Mouse (Mus musculus): ENCODE measurements around the gene Gm17019.
"Not testable (repeated sequence)": the region's sequence is repeated elsewhere in the genome, so short reads cannot be mapped to it uniquely, and the experiment has no call there.

Gm17019 gene

DNA sequence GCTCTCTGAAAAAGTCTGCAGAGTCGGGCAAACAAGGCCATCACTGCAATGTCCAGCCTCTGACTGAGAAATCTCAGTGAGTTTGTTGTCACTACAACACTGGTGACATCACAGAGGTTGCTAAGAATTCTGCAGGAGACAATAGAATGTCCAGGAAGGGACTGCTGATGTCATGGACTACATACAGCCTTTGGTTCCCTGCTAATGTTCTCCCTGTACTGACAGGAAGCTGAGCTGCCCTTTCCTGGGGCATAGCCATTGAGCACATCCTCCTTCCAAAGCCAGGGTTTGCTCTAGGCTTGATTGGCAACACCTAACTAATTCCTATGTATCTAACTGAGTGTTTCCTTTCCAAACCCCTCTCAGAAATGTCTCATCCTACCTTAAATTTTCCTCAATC is at the start of gene Gm17019:
Gene Gm17019 (minus strand): TSS at position 101 of the 400 bp plus-strand sequence.
- DNase-seq (ENCODE audit: inconsistent age in 2 of 2, low spot score in 1 of 2), result peak in 1 of 2 experiments; percentile 35

DNA sequence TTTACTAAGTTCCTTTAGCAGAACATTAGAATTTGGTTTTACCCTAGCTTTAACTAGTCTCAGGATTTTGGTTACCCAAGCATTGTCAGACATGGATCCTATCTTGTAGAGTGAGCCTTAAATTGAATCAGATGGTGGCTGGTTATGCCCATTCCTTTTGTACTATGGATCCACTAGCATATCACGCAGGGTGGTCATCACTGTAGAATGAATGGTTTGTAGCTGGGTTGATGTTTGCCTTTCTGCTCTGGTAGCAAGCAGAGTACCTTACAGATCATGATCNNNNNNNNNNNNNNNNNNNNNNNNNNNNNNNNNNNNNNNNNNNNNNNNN is 29.6 kb upstream of the Gm17019 start:
- peak in 1 of 2 experiments; percentile 11 for DNase-seq (ENCODE audit: inconsistent age in 2 of 2, low spot score in 1 of 2)

DNA sequence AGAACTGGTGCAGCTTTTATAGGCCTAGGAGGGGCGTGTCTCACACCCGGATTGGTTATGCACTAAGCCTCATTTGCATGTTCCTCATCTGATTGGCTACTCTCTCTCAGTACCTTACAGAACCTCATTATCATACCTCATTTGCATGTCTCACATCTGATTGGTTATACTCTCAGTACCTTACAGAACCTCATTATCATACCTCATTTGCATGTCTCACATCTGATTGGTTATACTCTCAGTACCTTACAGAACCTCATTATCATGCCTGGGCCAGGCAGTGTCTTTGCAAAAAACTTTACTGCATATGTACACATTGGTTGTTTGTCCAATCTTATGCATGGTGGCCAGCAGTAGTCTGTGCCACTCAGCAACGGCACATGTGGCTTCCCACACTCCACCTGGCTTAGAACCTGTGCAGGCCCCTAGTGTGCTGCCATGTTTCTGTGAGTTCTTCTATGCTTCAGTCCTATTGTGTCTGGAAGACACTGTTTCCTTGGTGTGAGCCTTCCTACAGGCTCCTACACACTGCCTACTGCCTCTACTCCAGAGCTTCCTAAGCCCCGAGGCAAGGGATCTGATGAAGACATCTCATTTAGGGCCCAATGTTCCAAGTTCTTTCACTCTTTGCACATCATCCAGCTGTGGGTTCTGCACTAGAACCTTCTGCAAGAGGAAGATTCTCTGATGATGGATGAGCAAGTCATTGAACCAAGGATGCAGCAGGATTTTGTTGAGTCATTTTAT is 29.0 kb upstream of the Gm17019 start:
- peak in 1 of 2 experiments; percentile 10 for DNase-seq (ENCODE audit: inconsistent age in 2 of 2, low spot score in 1 of 2)

DNA sequence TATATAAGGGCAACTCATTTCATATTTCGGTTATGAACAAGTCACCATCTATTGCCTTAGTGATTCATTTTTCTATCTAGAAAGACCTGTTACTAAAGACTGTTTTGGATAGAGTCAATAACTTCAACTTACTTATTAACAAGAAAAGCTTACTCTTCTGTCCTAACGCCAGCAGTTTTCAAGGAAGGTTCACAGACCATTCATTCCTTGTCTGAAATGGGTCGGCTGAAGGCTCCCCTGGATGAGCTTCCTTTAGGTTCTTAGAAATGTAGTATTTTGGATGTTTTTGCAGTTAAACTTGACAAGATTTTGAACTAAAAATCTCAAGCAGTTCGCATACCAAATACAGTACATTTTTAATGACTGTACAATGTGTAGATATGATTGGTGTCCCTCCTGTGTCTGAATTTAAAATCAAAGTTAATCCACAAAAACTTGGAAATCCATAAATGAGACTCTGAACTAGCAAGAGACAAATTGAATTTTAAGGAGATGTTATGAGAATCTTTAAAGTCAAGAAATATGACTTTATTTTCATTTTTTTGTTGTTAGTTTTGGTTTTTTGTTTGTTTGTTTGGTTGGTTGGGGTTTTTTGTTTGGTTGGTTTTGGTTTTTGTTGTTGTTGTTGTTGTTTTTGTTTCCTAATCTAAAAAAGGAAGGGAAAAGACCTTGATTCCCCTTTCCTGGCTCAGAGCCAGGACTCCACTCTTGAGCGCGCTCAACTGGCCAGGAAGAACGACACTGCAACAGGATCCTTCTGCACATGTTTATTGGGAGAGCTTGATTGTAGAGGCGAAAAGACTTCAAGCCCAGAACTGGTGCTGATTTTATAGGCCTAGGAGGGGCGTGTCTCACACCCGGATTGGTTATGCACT is 21.6 kb upstream of the Gm17019 start:
- peak in 1 of 2 experiments; percentile 22 for DNase-seq (ENCODE audit: inconsistent age in 2 of 2, low spot score in 1 of 2)

DNA sequence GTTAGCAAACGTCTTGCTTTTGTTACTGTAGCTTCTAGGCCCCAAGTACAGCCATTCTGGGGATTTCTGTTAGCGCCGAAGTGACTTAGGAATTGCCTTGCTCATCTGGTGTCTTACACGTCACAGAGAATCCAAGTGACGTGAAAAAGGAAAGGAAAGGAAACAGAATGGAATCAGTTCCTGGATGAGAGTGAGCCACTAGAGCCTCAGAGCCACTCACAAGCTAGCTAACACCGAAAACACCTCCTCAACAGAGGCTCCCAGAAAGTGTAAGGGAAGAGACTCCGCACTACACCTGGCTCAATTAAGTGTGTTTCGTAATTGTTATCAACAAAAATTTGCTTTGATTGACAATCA is 20.8 kb upstream of the Gm17019 start:
- DNase-seq (ENCODE audit: inconsistent age in 2 of 2, low spot score in 1 of 2), result peak in 1 of 2 experiments; percentile 15

DNA sequence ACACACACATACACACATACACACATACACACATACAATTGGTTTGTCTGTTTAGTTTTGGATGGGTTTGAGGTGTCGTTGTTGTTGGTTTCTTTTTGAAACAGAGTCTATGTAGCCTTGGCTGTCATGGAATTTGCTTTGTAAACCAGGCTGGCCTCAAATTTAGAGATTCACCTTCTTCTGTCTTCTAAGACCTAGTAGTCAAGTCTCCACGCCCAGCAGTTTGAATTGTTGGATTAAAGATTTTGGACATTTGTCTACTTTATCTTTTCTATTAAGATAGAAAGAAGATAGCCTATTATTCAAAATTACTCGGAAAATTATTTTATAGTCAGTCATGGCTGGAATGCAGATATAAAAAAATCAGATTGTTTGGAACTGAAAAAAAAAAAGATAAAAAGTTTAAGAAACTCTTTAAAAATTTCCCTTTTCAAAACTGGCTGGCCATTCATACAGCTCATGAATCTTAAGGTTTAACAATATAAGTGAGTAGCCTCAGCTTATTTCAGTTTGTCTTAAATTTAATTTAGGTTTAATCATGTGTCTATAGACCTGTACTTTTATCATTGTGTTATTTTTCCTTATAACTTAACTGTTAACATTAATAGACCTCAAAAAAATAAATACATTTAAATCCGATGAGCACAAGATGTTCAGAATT is 20.3 kb upstream of the Gm17019 start:
- peak in 1 of 2 experiments; percentile 15 for DNase-seq (ENCODE audit: inconsistent age in 2 of 2, low spot score in 1 of 2)

DNA sequence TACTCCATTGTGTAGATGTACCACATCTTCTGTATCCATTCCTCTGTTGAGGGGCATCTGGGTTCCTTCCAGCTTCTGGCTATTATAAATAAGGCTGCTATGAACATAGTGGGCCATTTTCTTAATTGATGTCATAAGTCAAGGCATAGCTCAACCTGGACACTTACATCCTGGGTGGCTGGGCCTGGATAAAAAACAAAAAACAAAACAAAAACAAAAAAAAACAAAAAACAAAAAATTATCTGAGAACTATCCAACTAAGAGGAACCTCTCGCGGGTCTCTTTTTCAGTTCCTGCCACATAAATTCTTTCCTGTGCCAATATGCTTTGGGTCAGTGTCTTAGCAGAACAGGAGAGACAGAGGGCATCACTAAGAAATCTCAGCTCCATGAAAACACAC is 18.0 kb upstream of the Gm17019 start:
- DNase-seq (ENCODE audit: inconsistent age in 2 of 2, low spot score in 1 of 2), result not testable (repeated sequence)

DNA sequence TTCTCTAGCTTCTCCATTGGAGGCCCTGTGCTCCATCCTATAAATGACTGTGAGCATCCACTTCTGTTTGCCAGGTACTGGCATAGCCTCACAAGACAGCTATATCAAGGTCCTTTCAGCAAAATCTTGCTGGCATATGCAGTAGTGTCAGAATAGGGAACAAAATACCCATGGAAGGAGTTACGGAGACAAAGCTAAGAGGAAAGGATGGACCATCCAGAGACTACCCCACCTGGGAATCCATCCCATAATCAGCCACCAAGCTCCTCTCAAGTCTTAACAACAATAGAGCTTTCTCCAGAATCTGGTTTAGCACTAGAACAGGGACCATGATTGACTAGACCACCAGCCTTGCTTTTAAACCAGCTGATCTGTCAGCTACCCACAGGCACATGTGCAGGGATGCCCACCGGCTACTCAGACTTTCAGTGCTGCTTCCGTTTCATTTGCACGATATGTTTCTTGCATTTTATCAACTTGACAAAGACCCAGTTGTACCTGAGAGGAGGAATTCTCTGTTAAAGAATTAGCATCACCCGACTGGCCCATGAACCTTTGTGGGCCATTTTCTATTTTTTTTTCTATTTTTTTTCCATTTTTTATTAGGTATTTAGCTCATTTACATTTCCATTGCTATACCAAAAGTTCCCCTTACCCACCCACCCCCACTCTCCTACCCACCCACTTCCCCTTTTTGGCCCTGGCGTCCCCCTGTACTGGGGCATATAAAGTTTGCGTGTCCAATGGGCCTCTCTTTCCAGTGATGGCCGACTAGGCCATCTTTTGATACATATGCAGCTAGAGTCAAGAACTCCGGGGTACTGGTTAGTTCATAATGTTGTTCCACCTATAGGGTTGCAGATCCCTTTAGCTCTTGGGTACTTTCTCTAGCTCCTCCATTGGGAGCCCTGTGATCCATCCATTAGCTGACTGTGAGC is 12.3 kb upstream of the Gm17019 start:
- peak in 1 of 2 experiments; percentile 26 for DNase-seq (ENCODE audit: inconsistent age in 2 of 2, low spot score in 1 of 2)

DNA sequence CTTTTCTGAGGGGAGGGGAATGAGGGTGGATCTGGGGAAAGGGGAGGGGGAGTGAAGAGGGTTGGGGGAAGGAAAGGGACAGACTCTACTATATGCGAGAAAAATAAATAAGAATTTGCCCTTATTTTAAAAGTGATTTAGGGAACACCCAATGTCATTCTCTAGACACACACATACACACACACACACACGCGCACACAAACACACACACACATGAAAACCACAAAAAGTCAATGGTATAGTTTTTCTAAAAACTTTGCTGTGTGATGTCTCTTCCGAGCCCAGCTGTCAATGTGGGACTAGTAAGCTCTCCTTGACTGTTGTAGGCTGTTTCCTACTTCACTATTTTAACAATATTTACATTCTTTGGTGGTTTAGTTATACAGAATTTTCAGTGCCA is 8.0 kb upstream of the Gm17019 start:
- not testable (repeated sequence) for DNase-seq (ENCODE audit: inconsistent age in 2 of 2, low spot score in 1 of 2)

DNA sequence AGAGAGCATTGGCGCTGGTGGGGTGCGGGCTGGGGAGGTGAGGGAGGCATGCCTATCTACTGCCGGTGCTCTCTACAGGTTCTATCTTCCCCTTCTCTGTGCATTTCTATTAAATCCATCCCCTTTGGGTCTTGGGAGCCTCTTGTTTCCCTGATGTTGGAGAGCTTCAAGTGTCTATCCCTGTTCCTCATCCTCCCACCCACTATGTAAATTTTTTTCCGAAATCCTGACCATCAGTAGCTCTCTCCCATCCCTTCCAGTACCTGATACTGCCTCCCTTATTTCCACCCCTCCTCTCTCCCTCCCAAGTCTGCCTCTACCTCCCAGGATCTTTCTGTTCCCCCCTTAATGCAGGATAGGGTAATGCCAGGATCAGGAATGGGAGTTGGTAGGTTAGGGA is 7.2 kb upstream of the Gm17019 start:
- peak in 1 of 2 experiments; percentile 14 for DNase-seq (ENCODE audit: inconsistent age in 2 of 2, low spot score in 1 of 2)

DNA sequence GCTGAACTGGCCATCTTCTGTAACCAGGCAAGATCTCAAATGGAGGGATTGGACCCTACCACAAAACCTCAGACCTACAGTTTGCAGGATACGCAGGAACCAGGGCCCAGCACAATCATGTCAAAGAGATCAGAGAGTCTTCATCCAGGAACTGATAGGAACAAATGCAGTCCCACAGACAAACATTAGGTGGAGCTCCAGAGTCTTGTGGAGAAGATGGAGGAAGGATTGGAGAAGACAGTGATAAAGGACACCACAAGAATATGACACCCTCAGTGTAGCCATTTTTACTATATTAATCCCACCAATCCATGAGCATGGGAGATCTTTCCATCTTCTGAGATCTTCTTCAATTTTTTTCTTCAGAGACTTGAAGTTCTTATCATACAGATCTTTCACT is 8.5 kb downstream of the Gm17019 start:
- DNase-seq (ENCODE audit: inconsistent age in 2 of 2, low spot score in 1 of 2), result peak in 1 of 2 experiments; percentile 79

DNA sequence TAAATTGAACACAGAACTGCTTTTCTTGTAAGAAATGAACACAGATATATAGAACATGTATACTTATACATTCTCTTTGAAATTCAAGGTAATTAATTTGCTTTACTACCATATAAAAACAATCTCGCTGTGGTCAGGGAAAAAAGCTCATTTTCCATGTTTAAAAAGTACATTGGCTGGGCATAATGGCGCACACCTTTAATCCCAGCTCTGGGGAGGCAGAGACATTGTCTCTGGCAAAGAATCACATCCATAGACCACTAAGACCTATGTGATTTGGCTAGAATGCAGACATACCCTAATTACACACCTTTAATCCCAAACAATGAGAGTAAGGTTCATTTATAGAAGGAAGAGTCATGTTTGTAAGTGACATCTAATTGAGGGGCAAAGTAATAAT is 12.7 kb downstream of the Gm17019 start:
- DNase-seq (ENCODE audit: inconsistent age in 2 of 2, low spot score in 1 of 2), result not testable (repeated sequence)

DNA sequence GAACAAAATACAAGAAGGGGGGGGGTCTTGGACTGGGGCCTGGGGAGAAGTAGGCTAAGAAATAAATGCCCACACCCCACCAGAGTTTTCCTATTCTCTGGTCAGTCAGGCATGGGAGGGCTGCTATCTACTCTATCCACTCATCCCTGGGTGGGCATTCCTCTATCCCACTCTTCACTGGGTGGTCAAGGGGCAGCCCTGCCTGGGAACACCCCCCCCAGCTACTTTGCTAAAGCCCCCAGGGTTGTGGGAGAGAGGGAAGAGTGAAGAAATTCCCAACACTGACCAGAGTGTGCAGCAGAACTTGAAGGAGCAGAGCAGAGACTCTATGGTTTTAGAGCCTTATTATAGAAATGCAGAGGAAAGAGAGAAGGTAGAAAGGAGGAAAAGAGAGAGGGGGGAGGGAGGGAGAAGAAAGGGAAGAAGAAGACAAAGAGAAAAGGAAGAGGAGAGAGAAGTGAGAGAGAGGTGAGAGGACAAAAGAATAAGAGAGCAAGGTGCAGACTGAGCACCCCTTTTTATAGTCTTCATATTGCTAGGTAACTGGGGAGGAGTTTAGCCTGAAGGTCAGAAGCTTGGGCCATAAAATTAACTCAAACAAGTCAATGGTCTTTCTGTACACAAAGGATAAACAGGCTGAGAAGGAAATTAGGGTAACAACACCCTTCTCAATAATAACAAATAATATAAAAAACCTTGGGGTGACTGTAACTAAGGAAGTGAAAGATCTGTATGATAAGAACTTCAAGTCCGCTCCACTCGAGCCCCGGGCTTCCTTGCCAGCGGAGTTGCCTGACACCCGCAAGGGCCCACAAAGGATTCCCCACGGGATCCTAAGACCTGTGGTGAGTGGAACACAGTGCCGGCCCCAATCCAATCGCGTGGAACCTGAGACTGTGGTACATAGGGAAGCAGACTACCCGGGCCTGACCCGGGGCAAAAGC is 21.9 kb downstream of the Gm17019 start:
- DNase-seq (ENCODE audit: inconsistent age in 2 of 2, low spot score in 1 of 2), result not testable (repeated sequence)

DNA sequence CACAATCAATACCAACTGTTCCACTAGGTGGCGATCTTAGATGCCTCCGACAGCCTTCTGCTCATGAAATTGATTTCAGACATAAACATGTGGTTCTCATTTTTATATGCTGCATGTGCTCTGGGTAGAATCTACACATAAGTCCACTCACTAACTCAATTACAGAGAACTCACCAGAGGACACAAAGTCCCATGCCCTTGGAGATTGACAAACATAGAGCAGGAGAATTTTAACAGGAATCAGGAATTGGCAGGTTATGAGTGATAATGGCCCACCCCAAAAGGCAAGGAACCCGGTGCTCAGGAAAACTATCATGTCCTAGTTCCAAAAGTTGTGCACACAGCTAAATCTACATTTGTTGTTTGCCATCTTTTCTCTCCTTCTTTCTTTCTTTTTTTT is 25.9 kb downstream of the Gm17019 start:
- not testable (repeated sequence) for DNase-seq (ENCODE audit: inconsistent age in 2 of 2, low spot score in 1 of 2)

DNA sequence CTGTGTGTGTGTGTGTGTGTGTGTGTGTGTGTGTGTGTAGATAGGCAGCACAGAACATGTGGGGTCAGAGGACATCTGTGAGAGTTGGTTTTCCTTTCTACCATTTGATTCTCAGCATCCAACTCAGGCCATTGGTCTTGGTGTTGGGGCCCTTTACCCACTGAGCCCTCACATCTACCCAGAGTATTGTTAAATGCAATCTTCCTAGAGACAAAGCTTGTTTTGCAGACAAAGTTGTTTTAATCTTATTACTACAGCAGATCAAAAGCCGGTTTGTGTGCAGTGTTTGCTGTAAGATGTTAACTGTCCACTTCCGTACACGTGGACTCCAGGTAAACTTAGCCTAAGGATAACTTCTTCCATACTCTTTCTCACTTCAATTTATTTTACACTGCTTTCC is 26.5 kb downstream of the Gm17019 start:
- not testable (repeated sequence) for DNase-seq (ENCODE audit: inconsistent age in 2 of 2, low spot score in 1 of 2)

DNA sequence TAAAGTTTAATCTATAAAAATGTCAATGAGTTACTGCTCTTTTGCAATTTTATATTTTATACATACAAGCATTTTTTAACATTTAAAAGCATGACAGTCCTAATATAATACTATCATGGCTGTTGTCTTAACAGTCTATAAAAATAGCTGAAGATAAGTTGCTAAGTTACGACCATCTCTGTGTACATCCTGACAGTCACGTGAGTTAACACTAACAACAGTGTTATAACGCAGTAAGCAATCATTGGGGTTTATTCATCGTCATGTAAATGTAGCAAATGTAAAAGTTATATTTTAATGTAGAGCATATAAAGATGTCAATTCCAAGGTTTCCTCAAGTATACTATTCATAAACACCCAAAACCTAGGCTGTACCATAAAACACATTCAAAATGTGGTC is 27.2 kb downstream of the Gm17019 start:
- DNase-seq (ENCODE audit: inconsistent age in 2 of 2, low spot score in 1 of 2), result not testable (repeated sequence)

DNA sequence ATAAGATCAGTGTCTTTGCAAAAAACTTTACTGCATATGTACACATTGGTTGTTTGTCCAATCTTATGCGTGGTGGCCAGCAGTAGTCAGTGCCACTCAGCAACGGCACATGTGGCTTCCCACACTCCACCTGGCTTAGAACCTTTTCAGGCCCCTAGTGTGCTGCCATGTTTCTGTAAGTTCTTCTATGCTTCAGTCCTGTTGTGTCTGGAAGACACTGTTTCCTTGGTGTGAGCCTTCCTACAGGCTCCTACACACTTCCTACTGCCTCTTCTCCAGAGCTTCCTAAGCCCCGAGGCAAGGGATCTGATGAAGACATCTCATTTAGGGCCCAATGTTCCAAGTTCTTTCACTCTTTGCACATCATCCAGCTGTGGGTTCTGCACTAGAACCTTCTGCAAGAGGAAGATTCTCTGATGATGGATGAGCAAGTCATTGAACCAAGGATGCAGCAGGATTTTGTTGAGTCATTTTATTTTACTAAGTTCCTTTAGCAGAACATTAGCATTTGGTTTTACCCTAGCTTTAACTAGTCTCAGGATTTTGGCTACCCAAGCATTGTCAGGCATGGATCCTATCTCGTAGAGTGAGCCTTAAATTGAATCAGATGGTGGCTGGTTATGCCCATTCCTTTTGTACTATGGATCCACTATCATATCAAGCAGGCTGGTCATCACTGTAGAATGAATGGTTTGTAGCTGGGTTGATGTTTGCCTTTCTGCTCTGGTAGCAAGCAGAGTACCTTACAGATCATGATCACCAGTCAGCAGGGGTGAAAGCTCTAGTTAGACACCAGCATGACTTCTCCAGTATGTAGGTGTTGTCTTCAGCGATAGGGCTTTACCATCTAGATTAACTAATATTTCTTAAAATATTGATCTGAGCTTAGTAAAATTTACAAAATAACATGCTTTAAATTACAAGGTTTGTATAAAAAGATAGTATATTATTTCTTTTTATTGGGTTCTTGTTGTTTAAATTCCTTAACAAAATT is 27.9 kb downstream of the Gm17019 start:
- DNase-seq (ENCODE audit: inconsistent age in 2 of 2, low spot score in 1 of 2), result peak in 1 of 2 experiments; percentile 23

DNA sequence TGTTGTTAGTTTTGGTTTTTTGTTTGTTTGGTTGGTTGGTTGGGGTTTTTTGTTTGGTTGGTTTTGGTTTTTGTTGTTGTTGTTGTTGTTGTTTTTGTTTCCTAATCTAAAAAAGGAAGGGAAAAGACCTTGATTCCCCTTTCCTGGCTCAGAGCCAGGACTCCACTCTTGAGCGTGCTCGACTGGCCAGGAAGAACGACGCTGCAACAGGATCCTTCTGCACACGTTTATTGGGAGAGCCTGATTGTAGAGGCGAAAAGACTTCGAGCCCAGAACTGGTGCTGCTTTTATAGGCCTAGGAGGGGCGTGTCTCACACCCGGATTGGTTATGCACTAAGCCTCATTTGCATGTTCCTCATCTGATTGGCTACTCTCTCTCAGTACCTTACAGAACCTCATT is 34.7 kb downstream of the Gm17019 start:
- not testable (repeated sequence) for DNase-seq (ENCODE audit: inconsistent age in 2 of 2, low spot score in 1 of 2)
